Mouse (Mus musculus) stomach, adult 2 months (tissue): ENCODE measurements around the gene B3galt4. TPM values are rescaled to one million over a fixed set of nuclear protein-coding genes. Genes with fewer than 3 reads are reported as not detected.

Experiments
- polyA plus RNA-seq: library from polyadenylated mRNA; depleted of rRNA; stranded (reverse); fragments of >200 nt; gene quantifications from 2 replicates; pipeline ENCODE4 v1.2.3, GENCODE M21; 2012; rRNA removed

Gene B3galt4
- polyA plus RNA-seq = 16.9 and 20.2 TPM in 2 replicates

DNA sequence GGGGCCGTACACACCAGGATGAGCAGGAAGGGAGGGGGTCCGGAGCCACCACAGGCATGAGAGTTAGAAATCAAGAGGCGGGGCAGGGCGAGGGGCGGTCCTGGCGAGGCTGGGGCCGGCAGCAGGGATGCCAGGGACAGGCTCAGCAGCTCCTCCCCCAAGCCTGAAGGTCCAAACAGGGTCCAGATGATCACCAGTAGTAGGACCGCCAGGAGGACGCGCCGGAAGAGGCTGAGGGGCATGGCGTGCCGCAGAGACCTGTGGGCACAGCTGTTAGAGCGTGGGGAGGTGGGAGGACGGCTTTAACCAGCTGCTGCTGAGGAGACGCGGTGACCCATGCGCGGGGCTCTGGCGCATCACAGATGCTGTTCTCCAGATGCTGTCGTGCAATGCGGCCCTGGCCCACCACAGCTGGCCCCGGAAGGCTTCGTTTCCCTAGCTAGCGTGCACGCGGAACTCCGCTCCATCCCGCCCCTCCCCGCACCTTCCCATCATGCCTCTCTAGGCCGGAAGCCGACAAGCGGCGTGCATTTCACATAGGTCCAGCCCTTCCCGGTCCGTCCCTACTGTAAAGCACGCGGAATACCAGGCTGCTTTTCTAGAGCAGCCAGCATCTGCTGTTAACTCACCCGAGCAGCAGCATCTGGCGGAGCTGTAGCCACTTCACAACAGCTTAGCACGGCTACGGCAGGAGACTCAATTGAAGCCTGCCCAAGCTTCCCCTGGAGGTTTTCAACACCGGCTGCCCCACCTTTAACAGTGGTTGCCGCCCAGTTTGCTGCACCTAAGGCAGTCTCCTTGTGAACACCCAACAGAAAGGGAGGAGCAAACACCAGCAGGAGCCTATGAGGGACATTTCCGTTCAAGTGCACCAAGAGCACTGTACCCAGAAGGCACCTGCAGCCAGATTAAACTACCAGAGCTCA, at the start of gene B3galt4:
Gene B3galt4 (minus strand): TSS at position 468 of the 926 bp plus-strand sequence.

DNA sequence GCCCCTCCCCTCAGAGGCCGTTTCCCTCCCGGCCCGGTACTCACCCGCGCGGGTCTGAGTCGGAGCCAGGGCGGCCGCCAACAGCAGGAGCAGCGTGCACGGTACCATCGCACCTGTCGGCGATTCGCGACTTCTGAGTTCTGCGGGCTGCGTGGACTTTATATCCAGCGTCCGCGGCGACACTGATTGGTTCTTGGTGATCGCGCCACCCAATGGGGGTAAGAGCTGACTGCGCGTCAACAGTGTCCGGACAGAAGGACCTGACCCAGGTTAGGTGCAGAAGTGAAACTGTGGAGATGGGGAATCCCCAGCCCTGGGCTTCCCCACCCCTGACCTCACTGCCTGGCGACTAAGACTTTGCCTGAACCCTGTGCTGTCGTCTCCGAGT, 48.9 kb upstream of the B3galt4 start, which contains the start of gene H2-K1:
Gene H2-K1 (minus strand): TSS at position 198 of the 388 bp plus-strand sequence.

DNA sequence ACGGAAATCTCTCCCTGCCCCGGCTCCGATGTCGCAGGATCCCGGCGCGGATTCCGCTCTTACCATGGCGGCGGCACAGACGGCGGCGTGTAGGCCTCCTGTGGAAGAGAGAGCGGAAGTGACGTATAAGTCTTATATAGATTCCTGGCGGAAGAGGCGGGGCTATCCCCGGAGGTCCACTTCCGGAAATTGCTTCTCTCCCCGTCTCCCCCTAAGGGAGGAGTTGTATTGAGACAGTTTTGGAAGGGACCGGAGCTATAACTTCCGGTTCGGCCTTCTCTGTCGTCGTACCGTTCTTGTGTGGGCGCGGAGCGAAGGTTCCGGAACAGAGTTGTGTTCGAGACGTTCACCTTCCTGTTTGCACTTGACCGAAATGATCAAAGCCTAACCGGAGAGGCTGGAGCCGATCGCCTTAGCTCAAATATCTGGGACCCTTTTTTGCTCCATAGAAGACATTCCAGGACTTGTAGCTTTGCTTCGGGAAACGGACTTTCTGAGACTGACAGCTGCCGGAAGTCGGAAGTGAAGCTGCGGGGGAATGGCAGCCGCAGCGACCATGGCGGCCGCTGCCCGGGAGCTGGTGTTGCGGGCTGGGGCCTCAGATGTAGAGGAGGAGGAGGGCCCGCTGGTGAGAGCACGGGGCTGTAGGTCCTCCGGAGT, 4.4 kb upstream of the B3galt4 start, which contains the start of the genes Vps52 and Rps18:
Gene Vps52 (plus strand): TSS at position 258 of the 660 bp plus-strand sequence.
Gene Rps18 (minus strand): TSS at position 447 of the 660 bp plus-strand sequence.

DNA sequence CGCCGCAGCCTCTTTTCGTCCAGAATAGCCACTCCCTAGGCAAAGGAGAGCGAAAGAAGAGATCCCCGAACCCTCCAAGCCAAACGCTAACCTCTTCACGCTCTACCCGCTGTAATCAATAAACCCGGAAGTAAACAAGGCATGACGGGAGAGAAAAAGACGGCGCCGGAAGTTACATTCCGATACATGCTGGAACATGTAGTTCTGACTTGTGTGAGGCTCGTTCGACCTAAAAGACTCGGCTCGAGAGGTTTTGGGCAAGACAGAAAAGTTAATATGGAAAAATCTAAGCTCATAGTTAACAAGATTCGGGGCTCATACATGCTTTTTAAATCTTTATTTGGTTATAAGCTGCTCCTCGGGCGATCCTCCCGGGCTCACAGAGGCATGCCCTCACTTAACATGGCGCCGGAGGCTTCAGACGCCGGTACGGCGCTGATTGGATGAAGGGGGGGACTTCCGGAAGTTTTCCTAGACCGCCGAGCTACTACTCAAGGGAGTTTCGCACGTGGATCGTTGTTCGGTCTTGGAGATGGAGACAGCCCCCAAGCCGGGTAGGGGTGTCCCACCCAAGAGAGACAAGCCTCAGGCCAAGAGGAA, 11.0 kb downstream of the B3galt4 start, which contains the start of the genes Pfdn6 and Wdr46:
Gene Pfdn6 (minus strand): TSS at position 138 of the 600 bp plus-strand sequence.
Gene Wdr46 (plus strand): TSS at position 455 of the 600 bp plus-strand sequence.

DNA sequence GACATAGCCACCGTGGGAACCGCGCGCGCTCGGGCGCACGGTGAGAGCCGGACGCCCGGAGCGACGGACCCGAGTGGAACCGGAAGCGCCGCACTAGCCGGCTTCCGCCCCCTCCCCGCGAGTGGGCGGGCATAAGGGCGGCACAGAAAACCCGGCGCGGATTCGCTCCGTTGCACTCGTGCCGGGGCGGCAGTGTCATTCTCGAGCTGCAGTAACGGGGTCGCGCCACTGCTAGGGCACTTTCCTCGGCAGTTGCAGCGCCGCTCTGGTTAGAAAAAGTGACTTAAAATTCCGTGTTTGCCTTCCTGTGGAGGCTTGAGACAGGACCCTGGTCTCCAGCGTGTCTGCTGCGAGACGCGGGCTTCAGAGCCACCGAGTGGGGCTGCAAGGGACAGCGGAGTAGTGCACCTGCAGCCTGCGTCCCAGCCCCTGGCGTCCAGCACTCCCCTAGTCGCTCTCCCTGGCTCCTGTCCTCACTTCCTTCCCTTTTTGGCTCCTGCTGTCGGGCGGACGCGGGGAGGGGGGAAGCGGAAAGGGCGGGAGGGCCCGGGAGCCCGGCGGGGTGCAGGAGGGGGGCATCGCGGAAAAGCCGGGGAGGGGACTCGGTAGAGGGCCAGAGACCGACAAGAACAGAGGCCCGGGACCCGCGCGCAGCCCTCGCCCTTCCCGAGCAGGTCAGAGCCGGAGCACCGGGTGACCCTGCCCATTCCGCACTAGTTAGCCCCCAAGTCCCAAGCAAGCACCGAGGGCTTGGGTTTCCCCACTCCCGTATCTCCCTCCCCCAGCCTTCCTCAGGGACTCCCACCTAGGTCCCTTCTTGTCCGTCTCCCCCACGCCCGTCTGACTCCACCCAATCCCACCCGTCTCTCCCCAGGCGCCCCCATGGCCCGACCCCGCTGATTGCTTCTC, 21.7 kb downstream of the B3galt4 start, which contains the start of gene Rgl2:
Gene Rgl2 (plus strand): TSS at position 173 of the 909 bp plus-strand sequence.

DNA sequence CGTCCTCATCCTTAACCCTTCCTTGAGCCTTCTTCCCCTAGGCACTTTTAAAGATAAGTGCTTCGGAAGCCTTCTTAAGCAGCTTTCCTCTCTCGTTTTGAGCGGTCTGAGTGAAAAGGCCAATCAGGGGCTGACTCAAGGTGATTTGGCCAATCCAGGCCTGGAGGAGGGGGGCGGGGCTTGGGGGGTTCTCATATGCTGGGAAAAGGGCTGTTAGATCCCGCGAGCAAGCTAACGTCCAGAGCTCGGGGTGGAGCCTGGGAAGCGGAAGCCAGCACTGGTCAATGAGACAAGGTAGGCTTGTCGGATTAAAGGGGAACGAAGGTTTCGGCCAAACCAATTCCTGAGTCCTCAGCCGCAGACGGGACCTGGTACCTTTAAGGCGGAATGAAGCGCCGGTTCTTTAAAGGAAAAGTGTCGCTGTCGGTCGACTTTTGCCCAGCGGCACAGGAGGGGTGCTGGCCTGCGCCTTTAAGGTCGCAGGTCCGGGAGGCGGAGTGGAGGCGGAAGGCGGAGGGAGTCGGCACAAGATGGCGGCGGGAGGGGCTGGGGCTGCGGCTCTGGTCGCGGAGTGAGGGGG, 35.5 kb downstream of the B3galt4 start, which contains the start of the genes Tapbp and Zbtb22:
Gene Tapbp (plus strand): TSS at position 229 of the 580 bp plus-strand sequence.
Gene Zbtb22 (plus strand): TSS at position 234 of the 580 bp plus-strand sequence.

DNA sequence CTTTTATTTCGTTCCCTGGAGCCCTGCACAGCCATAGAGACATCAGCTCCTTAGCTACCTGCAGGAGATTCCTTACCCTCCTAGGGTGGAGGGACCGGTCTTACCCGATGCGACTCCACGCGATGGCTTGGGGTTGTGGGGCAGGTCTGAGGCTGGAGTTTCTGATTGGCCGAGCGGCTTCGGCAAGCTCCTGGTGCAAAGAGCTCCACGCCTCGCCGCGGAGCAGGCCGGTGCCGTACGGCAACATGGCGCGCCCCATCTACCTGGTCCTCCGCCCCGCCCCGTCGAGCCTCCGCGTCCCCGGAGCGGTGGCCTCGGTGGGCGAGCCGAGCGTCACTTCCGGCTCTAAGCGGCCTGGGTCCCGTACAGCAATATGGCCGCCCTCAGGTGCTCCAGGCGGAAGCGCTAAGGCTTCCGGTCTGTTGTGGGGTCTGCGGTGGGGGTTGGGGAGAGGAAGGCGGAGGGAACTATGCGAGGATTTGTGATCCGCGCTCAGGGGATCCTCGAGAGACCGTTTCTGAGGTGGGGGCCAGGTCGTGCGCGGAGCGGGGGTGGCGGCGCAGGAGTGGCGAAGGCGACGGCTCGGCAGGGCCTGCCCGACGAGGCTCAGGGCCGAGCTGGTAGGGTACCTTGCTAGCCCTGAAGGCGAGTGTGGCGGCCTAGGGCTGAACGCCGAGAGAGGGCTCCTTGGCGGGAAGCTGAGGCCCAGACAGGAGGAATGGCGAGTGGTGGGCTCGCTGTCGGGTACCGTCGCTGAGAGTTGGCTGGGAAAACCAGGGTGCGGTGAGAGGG, 42.0 kb downstream of the B3galt4 start, which contains the start of gene Daxx:
Gene Daxx (plus strand): TSS at position 338 of the 792 bp plus-strand sequence.

DNA sequence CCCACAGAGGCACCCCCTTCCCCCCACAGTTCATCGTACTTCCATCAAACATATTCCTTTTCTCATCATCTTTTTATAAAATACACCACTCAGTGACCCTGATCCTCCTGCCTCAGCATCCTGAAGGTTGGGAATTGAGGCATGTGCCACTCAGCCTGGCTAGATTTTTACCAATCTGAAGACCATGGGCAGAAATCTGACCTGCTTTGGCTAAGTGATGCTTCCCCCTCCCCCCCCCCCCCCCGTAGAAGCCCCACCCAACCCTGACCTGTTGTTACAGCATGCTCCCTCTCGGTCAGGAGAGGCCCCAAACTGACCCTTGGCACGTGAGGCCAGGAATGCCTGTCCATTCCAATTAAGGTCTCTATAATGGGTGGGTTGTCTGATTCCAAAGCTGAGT, 46.5 kb downstream of the B3galt4 start, which contains the start of gene Platr17:
Gene Platr17 (plus strand): TSS at position 301 of the 400 bp plus-strand sequence.

Other genes starting within 250 kb of the B3galt4 start
- 42.8 and 60.2 TPM in 2 replicates for gene March2, start 232.8 kb downstream of the B3galt4 start, polyA plus RNA-seq
- gene Rab11b, start 191.0 kb downstream of the B3galt4 start, polyA plus RNA-seq = 166 and 168 TPM in 2 replicates
- 9.7 and 11.8 TPM in 2 replicates for gene Angptl4, start 169.7 kb downstream of the B3galt4 start, polyA plus RNA-seq
- 19.7 and 19.8 TPM in 2 replicates for gene Kank3, start 141.0 kb downstream of the B3galt4 start, polyA plus RNA-seq
- 241 and 248 TPM in 2 replicates for gene Rps28, start 126.9 kb downstream of the B3galt4 start, polyA plus RNA-seq
- 233 and 376 TPM in 2 replicates for gene Ndufa7, start 126.9 kb downstream of the B3galt4 start, polyA plus RNA-seq
- gene Cd320, start 108.4 kb downstream of the B3galt4 start, polyA plus RNA-seq = 13.4 and 44.6 TPM in 2 replicates
- gene Gm7029, start 77.7 kb downstream of the B3galt4 start, polyA plus RNA-seq = not detected in 2 replicates
- 2.8 and 3.9 TPM in 2 replicates for gene Kifc1, start 60.8 kb downstream of the B3galt4 start, polyA plus RNA-seq
- 0.18 and 0.26 TPM in 2 replicates for gene Platr17, start 46.4 kb downstream of the B3galt4 start, polyA plus RNA-seq
- 25.6 and 26.2 TPM in 2 replicates for gene Daxx, start 42.1 kb downstream of the B3galt4 start, polyA plus RNA-seq
- 92.0 and 99.2 TPM in 2 replicates for gene Tapbp, start 35.6 kb downstream of the B3galt4 start, polyA plus RNA-seq
- gene Zbtb22, start 35.6 kb downstream of the B3galt4 start, polyA plus RNA-seq = 45.0 and 64.9 TPM in 2 replicates
- 89.5 and 105 TPM in 2 replicates for gene Rgl2, start 21.9 kb downstream of the B3galt4 start, polyA plus RNA-seq
- 5.2 and 6.8 TPM in 2 replicates for gene Pfdn6, start 11.1 kb downstream of the B3galt4 start, polyA plus RNA-seq
- 8.8 and 11.1 TPM in 2 replicates for gene Wdr46, start 10.8 kb downstream of the B3galt4 start, polyA plus RNA-seq
- 30.6 and 32.9 TPM in 2 replicates for gene Vps52, start 4.3 kb upstream of the B3galt4 start, polyA plus RNA-seq
- gene Rps18, start 4.5 kb upstream of the B3galt4 start, polyA plus RNA-seq = 111 and 142 TPM in 2 replicates
- 1,329 and 1,533 TPM in 2 replicates for gene H2-K1, start 48.9 kb upstream of the B3galt4 start, polyA plus RNA-seq
- gene Ring1, start 73.2 kb upstream of the B3galt4 start, polyA plus RNA-seq = 16.2 and 20.2 TPM in 2 replicates
- 42.2 and 91.2 TPM in 2 replicates for gene H2-Ke6, start 76.6 kb upstream of the B3galt4 start, polyA plus RNA-seq
- gene Slc39a7, start 80.2 kb upstream of the B3galt4 start, polyA plus RNA-seq = 101 and 145 TPM in 2 replicates
- 41.3 and 55.6 TPM in 2 replicates for gene Rxrb, start 80.3 kb upstream of the B3galt4 start, polyA plus RNA-seq
- 1.1 and 2.3 TPM in 2 replicates for gene Col11a2, start 87.9 kb upstream of the B3galt4 start, polyA plus RNA-seq
- gene H2-Oa, start 140.9 kb upstream of the B3galt4 start, polyA plus RNA-seq = 0.70 and 4.2 TPM in 2 replicates
- gene H2-DMa, start 168.1 kb upstream of the B3galt4 start, polyA plus RNA-seq = 11.1 and 18.4 TPM in 2 replicates
- 49.0 and 51.3 TPM in 2 replicates for gene Brd2, start 171.1 kb upstream of the B3galt4 start, polyA plus RNA-seq
- 1.7 and 3.5 TPM in 2 replicates for gene H2-DMb2, start 191.8 kb upstream of the B3galt4 start, polyA plus RNA-seq
- gene H2-DMb1, start 201.6 kb upstream of the B3galt4 start, polyA plus RNA-seq = 15.8 and 34.6 TPM in 2 replicates
- 9.8 and 12.1 TPM in 2 replicates for gene Tap1, start 236.1 kb upstream of the B3galt4 start, polyA plus RNA-seq
- 13.9 and 19.6 TPM in 2 replicates for gene Psmb9, start 236.3 kb upstream of the B3galt4 start, polyA plus RNA-seq
- gene Psmb8, start 246.2 kb upstream of the B3galt4 start, polyA plus RNA-seq = 12.2 and 14.1 TPM in 2 replicates